Mouse (Mus musculus) forebrain, embryonic 16.5 days (tissue): ENCODE results near the gene Gm5565. TPM values are rescaled to one million over a fixed set of nuclear protein-coding genes. Genes with fewer than 3 reads are reported as not detected.
"Not testable (repeated sequence)": the region's sequence is repeated elsewhere in the genome, so short reads cannot be mapped to it uniquely, and the experiment has no call there.

Source experiments
- ATAC-seq: fragments of 200-750 bp; cut with Nextera tagmentation; 2 replicates; pipeline ENCODE4 v1.8.0; 2017; ENCODE audit warnings: mild to moderate bottlenecking, moderate library complexity
- H3K27ac ChIP-seq: fragments of 300-500 bp; sonication (generic); 2 replicates; pipeline ENCODE4 v1.5.1; 2014; ENCODE audit warnings: low read length, control low read depth
- H3K27me3 ChIP-seq: fragments of 300-500 bp; sonication (generic); replicated peaks from 2 replicates; pipeline ENCODE4 v1.6.1; 2014; ENCODE audit warnings: low read length; ENCODE audit not compliant: control insufficient read depth, insufficient read depth
- H3K36me3 ChIP-seq: fragments of 300-500 bp; sonication (generic); 2 replicates; pipeline ENCODE4 v1.6.1; 2014; ENCODE audit not compliant: control insufficient read depth, insufficient read depth
- H3K4me1 ChIP-seq: fragments of 300-500 bp; sonication (generic); replicated peaks from 2 replicates; pipeline ENCODE4 v1.6.1; 2014; ENCODE audit warnings: low read length; ENCODE audit not compliant: control insufficient read depth, insufficient read depth
- H3K4me2 ChIP-seq: fragments of 300-500 bp; sonication (generic); 2 replicates; pipeline ENCODE4 v1.6.1; 2014; ENCODE audit warnings: mild to moderate bottlenecking, low read length, control low read depth
- H3K4me3 ChIP-seq: fragments of 300-500 bp; sonication (generic); replicated peaks from 2 replicates; pipeline ENCODE4 v1.5.1; 2014; ENCODE audit warnings: mild to moderate bottlenecking, low read length, control low read depth
- H3K9ac ChIP-seq: fragments of 300-500 bp; sonication (generic); replicated peaks from 2 replicates; pipeline ENCODE4 v1.6.1; 2014; ENCODE audit warnings: low read depth, low read length, control low read depth
- H3K9me3 ChIP-seq: fragments of 300-500 bp; sonication (generic); 2 replicates; pipeline ENCODE4 v1.6.1; 2016; ENCODE audit warnings: low read length; ENCODE audit not compliant: control insufficient read depth
- WGBS: fragments of 180-500 bp; shearing (Covaris S2); extraction: QIAGEN DNeasy Blood & Tissue Kit; methylation state at CpG from one replicate; pipeline ENCODE4 v1.1.7; 2014; 5-methylcytosine and 5-hydroxymethylcytosine counted together
- polyA plus RNA-seq: library from polyadenylated mRNA; unstranded; fragments of >200 nt; fragmentation: Nextera tagmentation; extraction: Ambion mirVana; gene quantifications from 2 replicates; pipeline ENCODE4 v1.2.1, GENCODE M21; 2015

Gm5565 gene
- not detected in 2 replicates for polyA plus RNA-seq

DNA sequence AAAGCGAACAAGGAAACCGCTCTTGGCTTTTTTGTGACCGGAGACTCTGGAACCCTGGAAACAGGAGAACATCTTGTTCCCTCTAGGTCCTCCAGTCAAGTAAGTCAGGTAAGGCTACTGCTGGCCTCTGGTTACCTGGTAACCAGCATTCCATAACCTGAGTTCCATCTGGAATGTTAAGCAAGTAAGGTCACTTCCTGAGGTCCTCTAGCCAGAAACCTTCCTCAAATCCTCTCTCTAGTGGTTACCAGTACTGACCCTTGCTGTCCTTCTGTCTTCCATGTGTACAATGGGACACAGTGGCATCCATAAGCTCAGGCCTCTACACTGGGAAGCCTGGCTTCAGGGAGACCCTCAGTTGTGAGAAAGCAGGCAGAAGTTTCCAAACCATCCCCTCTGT, at the start of gene Gm5565:
Gene Gm5565 (minus strand): TSS at position 101 of the 400 bp plus-strand sequence.
- H3K9ac ChIP-seq, H3K9me3 ChIP-seq, H3K36me3 ChIP-seq, H3K27me3 ChIP-seq, H3K4me3 ChIP-seq, H3K27ac ChIP-seq, ATAC-seq, H3K4me1 ChIP-seq, H3K4me2 ChIP-seq: not testable (repeated sequence)
- 95% methylated on average over 3 of the region's 3 CpGs for WGBS

DNA sequence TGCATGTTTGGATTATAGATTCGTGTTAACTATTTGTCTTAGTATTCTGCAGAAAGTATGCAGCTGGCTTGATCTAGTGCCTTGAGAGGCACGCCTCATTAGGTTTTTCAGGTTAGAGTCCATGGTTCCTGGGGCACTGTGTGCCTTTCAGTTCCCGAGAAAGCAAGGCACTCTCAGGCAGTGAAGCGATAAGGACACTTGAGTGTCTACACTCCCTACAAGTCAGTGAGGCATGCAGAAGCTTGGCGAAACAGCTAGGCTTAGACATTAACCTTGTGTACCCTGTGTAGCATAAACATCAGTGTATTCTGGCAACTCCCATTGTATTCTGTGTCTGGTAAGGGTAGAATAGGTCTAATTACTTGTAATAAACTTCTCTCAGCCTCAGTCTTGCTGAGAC, 45.2 kb upstream of the Gm5565 start:
- no peaks in the 10 kb centered on the region for H3K27me3 ChIP-seq
- peaks cover 58% of the 10 kb centered on the region for H3K36me3 ChIP-seq
- H3K4me3 ChIP-seq, result no peak overlapping the region
- no peak overlapping the region for H3K9ac ChIP-seq
- H3K4me1 ChIP-seq, result no peaks in the 10 kb centered on the region
- WGBS, result 95% methylated on average over 5 of the region's 5 CpGs
- ATAC-seq, result no peak
- peaks cover 2% of the 10 kb centered on the region; the same call in 1 of the 2 replicates for H3K9me3 ChIP-seq
- H3K27ac ChIP-seq, result no peak overlapping the region
- H3K4me2 ChIP-seq, result no peak overlapping the region

DNA sequence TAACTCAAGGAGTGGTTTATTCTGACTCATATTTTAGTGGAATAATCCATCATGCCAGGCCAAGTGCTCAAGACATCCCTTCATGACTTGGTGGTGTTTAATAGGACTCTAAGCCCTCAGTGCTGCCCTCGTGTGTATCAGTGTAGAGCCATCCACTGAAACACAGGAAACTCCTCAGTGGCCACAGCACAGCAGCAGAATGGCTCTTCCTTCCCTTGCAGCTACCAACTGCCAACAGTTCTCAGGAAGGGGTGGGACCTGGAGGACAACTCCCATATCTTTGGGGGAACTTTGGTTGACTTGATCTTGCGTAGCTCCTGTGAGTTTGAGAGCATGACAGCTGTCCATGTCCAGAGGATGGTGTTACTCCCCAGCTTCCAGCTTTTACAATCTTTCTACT, 43.6 kb upstream of the Gm5565 start:
- no peaks in the 10 kb centered on the region for H3K4me1 ChIP-seq
- no peak overlapping the region for H3K4me2 ChIP-seq
- H3K36me3 ChIP-seq, result peaks cover 48% of the 10 kb centered on the region
- WGBS, result 86% methylated on average over 2 of the region's 2 CpGs
- H3K27ac ChIP-seq, result no peak overlapping the region
- peaks cover 2% of the 10 kb centered on the region; the same call in 1 of the 2 replicates for H3K9me3 ChIP-seq
- H3K27me3 ChIP-seq, result no peaks in the 10 kb centered on the region
- H3K4me3 ChIP-seq, result no peak overlapping the region
- H3K9ac ChIP-seq, result no peak overlapping the region
- ATAC-seq, result no peak

DNA sequence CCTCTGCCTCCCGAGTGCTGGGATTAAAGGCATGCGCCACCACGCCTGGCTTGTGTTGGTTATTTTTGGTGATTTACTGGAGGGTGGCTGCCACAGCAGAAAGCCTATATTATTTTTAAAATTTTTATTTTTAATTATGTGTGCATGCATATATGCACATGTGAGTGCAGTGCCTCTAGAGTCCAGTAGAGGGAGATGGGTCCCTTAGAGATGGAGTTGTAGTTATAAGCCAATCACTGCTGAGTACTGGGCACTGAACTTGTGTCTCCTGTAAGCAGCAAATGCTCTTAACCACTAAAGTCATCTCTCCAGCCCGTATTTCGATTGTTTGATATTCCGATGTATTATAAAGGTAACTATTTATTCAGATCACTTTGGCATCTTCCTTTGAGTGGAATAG, 40.2 kb upstream of the Gm5565 start:
- Histone ChIP-seq H3K36me3 (peaks cover 26% of the 10 kb centered on the region), H3K27me3 (no peaks in the 10 kb centered on the region), H3K4me3 (no peak overlapping the region), H3K9me3 (peaks cover 2% of the 10 kb centered on the region; the same call in 1 of the 2 replicates), H3K4me2 (no peak overlapping the region), H3K4me1 (no peaks in the 10 kb centered on the region), H3K27ac (no peak overlapping the region), H3K9ac (no peak overlapping the region)
- 98% methylated on average over 6 of the region's 6 CpGs for WGBS
- ATAC-seq, result no peak

DNA sequence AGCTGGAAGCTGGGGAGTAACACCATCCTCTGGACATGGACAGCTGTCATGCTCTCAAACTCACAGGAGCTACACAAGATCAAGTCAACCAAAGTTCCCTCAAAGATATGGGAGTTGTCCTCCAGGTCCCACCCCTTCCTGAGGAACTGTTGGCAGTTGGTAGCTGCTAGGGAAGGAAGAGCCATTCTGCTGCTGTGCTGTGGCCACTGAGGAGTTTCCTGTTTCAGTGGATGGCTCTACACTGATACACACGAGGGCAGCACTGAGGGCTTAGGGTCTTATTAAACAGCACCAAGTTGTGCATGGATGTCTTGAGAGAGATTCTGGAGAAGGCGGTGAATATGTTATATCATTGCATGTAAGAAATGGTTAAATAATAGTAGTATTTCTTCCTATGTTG, 39.2 kb upstream of the Gm5565 start:
- 79% methylated on average over 2 of the region's 2 CpGs for WGBS
- H3K27me3 ChIP-seq, result no peaks in the 10 kb centered on the region
- no peaks in the 10 kb centered on the region for H3K4me1 ChIP-seq
- no peak overlapping the region for H3K27ac ChIP-seq
- H3K4me2 ChIP-seq, result no peak overlapping the region
- peaks cover 19% of the 10 kb centered on the region for H3K36me3 ChIP-seq
- no peak overlapping the region for H3K9ac ChIP-seq
- no peak for ATAC-seq
- peaks cover 2% of the 10 kb centered on the region; the same call in 1 of the 2 replicates for H3K9me3 ChIP-seq
- H3K4me3 ChIP-seq, result no peak overlapping the region

DNA sequence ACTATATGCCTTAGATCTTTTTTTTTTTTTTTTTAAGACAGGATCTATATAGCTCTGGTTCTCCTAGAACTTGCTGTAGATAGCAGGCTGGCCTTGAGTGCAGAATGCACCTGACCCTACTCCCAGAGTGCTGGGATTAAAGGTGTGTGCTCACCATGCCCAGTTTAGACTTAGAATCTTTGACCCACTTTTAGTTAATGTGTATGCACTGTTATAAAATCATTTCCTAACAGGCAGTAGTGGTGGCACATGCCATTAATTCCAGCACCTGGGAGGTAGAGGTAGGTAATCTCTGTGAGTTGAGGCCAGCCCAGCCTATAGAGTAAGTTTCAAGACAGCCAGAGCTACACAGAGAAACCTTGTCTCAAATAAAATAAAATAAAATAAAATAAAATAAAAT, 38.7 kb upstream of the Gm5565 start:
- ATAC-seq, result no peak
- no peak overlapping the region for H3K4me3 ChIP-seq
- H3K4me2 ChIP-seq, result no peak overlapping the region
- no peak overlapping the region for H3K27ac ChIP-seq
- peaks cover 2% of the 10 kb centered on the region; the same call in 1 of the 2 replicates for H3K9me3 ChIP-seq
- H3K36me3 ChIP-seq, result peaks cover 15% of the 10 kb centered on the region
- no peaks in the 10 kb centered on the region for H3K27me3 ChIP-seq
- H3K9ac ChIP-seq, result no peak overlapping the region
- no peaks in the 10 kb centered on the region for H3K4me1 ChIP-seq

DNA sequence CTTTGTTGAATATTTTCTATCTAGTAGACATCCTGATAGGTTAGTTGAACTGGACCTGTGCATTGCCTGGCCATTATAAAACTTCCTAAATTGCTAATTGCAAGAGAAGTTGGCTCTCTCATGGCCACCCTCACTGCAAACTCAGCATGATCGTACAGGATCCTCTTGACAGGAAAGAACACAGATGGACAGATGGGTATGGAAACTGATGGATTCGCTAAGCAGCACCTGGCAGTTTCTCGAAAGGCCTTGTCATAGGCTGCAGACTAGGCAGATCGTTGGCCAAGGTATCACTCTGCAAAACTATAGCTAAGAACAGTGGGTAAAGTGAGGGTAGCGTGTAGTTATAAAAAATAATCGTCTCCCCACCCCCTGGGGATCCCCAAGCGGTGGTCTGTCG, 33.0 kb upstream of the Gm5565 start:
- no peaks in the 10 kb centered on the region for H3K9me3 ChIP-seq
- H3K36me3 ChIP-seq, result no peaks in the 10 kb centered on the region
- H3K4me1 ChIP-seq, result no peaks in the 10 kb centered on the region
- H3K4me3 ChIP-seq, result no peak overlapping the region
- WGBS, result 83% methylated on average over 8 of the region's 8 CpGs
- H3K9ac ChIP-seq, result no peak overlapping the region
- H3K27ac ChIP-seq, result no peak overlapping the region
- no peak for ATAC-seq
- H3K27me3 ChIP-seq, result no peaks in the 10 kb centered on the region
- no peak overlapping the region for H3K4me2 ChIP-seq

DNA sequence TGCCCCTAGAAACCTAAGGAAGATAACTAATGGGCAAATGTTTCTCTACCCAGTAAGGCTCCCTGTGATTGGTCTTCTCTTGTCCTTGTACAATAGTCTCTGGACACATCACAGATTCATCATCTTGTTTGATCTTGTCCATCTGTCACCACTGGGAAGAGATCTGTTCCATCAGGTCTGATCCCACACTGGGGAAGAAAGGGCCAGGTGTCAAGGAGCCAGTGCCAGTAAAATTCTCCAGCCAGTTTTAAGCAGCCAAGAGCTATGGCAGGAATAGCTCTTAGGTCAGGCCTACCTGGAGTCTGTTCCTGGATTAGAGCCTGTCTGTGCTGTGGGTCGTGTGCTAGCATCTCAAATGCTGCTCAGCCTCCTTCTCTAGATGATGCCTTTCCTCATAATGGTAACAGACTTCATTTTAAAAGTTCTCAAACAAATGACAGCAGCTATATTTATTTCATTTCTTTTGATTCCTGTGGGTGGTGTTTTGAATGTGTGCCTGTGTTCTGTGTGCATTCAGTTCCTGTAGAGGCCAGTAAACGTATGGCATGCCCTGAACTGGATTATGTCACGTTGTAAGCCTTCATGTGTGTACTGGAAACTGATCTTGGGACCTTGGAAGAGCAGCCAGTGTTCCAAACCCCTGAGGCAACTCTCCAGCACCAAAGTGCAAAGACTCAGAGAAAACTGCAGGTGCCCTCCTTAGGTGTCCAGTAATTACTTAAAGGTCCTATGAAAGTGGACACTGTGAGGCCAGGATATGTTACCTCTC, 30.3 kb upstream of the Gm5565 start:
- no peak for ATAC-seq
- H3K9me3 ChIP-seq, result no peaks in the 10 kb centered on the region
- H3K4me1 ChIP-seq, result no peaks in the 10 kb centered on the region
- 59% methylated on average over 3 of the region's 3 CpGs for WGBS
- H3K4me2 ChIP-seq, result no peak overlapping the region
- H3K9ac ChIP-seq, result no peak overlapping the region
- H3K27ac ChIP-seq, result no peak overlapping the region
- H3K27me3 ChIP-seq, result no peaks in the 10 kb centered on the region
- H3K36me3 ChIP-seq, result no peaks in the 10 kb centered on the region
- H3K4me3 ChIP-seq, result no peak overlapping the region

DNA sequence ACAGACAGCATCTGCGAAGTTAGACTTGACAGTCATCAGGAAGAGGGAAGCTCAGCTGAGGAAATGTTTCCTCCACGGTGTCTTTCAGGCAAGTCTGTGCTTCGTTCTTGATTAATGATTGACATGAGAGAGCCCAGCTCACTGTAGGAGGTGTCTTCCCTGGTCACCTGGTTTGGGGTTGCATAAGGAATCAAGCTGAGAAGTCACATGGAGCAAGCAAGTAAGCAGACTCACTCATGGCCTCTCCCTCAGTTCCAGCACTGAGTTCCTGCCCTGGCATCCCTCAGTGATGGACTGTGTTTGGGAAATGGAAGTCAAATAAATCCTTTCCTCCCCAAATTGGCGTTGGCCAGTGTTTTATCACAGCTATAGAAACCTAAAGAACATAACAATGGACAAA, 29.8 kb upstream of the Gm5565 start:
- 77% methylated on average over 4 of the region's 4 CpGs for WGBS
- Histone ChIP-seq H3K4me1 (no peaks in the 10 kb centered on the region), H3K27me3 (no peaks in the 10 kb centered on the region), H3K4me2 (no peak overlapping the region), H3K27ac (no peak overlapping the region), H3K4me3 (no peak overlapping the region), H3K36me3 (no peaks in the 10 kb centered on the region), H3K9ac (no peak overlapping the region), H3K9me3 (no peaks in the 10 kb centered on the region)
- no peak for ATAC-seq

DNA sequence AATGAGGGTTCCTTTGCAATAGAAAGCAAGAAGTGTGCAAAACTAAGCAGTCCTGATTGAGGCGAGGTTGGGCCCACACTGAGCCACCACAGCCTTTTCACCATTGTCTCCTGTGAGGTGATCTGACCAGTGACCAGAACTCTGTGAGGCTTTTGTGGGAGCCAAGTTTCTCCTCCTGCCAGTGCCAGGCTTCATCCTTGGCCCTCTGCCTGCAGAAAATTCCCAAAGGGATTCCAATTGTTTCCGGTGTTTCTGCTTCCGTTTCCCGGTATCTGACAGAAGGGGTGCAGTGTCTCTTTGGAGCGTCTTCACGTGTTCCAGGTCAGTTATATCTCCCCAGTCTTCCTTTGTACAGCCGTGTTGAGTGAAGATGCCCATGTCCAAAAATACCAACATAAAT, 28.4 kb upstream of the Gm5565 start:
- Histone ChIP-seq H3K9me3 (no peaks in the 10 kb centered on the region), H3K4me1 (no peaks in the 10 kb centered on the region), H3K27ac (no peak overlapping the region), H3K9ac (no peak overlapping the region), H3K36me3 (no peaks in the 10 kb centered on the region), H3K27me3 (no peaks in the 10 kb centered on the region), H3K4me2 (no peak overlapping the region), H3K4me3 (no peak overlapping the region)
- 83% methylated on average over 7 of the region's 7 CpGs for WGBS
- no peak for ATAC-seq
